Mouse (Mus musculus) kidney, adult 11 months (tissue): ENCODE data around the gene Pym1.

Experiments used
- DNase-seq: peaks from one replicate; pipeline ENCODE4 v3.0.0; 2022

Gene Pym1

DNA sequence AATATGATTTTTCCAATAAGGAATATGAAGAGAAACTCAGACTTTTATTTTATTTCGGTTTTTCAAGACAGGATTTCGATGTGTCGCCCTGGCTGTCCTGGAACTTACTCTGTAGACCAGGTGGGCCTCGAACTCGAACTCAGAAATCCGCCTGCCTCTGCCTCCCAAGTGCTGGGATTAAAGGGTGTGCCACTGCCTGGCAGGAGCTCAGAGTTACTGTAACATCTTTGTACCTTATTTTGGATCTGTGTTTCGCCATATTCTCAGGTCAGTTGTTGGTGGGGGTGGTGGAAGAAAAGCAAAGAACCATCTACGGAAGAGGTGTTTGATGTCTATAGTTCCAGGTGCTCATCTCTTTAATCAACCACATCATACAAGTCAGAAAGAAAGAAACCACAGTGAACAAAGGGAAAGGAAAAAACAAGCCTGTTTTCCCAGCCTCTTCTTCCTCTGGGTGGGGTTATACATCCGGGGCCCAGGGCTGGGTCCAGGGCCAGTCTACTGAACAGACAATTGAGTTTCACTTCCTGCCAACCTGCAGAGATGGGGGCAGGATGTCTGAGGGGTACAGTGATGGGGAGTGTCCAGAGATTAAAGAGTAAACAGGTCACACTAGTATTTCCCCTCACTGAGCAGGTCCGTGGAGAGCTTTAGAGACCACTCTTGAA is 1.6 kb upstream of the Pym1 start:
- no peak for DNase-seq

DNA sequence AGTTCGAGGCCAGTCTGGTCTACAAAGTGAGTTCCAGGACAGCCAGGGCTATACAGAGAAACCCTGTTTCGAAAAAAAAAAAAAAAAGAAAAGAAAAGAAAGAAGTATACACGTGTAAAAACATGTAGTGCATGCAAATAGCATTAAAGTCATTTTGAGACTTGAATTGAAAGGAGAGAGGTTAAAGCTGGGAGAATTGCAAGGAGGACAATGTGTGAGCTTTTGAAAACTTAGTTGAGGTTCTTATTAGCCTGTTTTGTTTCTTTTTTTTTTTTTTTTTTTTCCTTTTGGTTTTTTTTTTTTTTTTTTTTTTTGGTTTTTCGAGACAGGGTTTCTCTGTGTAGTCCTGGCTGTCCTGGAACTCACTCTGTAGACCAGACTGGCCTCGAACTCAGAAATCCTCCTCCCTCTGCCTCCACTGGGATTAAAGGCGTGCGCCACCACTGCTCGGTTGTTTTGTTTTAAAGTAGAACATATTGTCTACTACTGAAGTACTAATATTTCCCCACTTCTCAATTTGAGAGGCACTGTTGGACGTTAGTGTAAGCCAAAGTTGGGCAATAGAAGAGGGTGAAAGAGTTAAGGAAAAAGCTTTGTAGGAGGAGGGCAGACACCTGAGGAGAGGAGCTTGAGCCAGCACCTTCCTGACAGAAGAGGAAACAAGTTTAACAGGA is 580 bp upstream of the Pym1 start:
- no peak for DNase-seq

GRCm38 (mm10) chr10:128748252-128748864 is 669 bp downstream of the Pym1 start:
- peak; percentile 77 for DNase-seq

DNA sequence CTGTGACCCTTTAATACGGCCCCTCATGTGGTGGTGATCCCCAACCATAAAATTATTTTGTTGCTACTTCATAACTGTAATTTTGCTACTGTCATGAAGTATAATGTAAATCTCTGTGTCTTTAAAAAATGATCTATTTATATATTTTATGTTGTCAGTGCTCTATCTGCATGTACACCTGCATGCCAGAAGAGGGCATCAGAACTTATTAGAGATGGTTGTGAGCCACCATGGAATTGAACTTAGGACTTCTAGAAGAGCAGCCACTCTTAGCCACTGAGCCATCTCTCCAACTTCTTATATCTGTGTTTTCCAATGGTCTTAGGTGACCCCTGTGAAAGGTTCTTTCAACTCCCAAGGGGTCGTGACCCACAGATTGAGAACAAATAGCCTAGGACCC is 25.2 kb downstream of the Pym1 start:
- DNase-seq: no peak

DNA sequence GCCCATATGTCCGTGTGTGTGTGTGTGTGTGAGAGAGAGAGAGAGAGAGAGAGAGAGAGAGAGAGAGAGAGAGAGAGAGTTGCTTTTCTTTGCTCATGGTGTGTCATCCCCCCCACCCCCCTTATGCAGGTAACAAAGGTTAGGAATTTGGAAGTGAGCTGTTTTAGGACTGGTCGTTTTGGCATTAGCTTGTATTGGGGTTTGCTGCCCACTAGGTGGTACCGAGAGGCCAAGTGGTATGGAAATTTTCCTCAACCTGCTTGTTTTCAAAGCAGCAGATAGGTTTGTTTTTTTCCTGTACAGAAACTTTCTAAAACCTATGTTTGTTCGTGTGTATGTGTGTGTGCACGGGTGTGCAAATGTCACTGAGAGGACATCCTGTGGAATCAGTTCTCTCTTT is 26.0 kb downstream of the Pym1 start:
- DNase-seq: no peak

DNA sequence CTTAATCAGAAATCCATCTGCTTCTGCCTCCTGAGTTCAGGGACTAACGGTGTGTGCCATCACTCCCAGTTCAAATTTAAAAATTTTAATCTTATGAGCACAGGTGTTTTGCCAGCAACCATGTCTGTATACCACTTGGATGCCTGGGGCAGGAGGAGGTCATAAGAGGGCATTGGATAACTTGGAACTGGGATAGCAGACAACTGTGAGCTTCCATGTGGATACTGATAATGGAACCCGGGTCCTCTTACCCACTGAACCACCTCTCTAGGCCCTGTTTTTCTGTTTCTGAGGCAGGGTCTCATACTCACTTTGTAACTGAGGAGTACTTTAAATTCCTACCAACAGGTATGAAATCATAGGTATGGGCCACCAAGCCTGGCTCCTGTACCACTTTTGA is 30.8 kb downstream of the Pym1 start:
- no peak for DNase-seq

DNA sequence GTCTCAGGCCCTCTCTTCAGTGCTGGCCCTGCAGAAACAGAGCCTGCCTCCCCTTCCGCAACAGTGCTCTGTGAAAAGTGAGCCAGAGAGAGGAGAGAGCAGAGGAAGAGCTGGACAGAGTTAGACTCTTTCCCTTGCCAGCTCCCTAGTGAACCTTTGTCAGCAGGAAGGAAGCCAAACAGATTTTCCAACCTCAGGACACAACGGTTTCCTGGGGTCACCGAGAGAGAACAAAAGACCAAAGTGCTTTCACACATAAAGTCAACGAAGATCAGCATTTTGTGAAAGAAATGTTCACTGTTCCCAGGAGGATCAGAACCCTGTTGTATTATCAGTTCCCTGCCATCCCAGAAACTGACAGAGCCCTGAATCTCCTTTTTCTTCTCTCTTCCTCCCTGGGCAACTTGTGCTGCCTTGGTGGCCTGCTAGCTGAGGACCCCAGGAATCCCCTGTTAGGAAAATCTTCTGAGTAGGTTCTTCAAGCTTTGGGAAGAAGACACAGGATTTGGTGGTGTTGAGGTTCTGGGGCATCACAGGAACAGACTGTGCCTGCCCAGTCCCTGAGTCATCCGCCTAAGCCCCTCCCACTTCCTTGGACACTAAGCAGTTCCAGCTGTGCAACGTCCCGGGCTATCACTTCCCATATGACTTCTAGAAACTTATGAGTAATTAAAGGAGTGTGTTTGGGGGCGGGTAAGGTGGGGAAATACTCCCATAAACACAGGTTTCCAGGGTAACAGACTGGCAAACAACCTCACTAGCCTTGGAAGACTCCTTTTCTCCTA is 31.5 kb downstream of the Pym1 start:
- peak; percentile 68 for DNase-seq

GRCm38 (mm10) chr10:128780200-128780599 is 32.5 kb downstream of the Pym1 start:
- no peak for DNase-seq

DNA sequence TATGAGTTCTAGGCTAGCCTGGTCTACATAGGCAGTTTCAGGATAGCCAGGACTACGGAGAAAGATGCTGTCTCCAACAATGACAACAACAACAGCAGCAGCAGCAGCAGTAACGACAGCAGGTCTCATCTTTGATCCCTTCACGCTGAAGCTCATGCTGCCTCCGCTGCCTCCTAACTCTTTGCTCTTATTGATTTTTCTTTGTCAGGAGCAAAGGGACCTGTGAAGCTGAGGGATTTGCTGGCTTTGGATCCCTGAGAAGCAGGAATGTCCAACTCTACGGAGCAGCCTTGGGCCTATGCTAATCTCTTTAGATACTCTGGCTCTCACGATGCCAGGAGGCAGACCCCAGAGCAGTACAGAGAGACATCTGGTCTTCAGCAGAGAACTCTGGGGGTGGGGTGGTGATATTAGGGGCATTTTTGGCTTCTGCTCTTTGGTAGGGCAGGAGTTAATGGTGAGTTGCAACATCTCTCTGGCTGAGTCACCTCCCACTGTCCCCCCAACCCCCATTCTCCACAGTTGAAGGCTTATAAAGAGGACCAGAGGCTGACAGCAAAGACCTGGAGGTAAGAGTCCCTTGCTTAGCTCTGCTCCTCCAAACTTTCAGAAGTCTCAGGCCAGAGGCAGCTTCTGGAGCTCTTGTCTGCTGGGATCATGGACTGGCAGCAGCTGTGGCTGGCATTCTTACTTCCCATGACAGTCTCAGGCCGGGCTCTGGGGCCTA is 42.9 kb downstream of the Pym1 start, which contains the start of gene Mmp19:
Gene Mmp19, plus strand, starts transcription at position 513 of the 727 bp plus-strand sequence.
- no peak for DNase-seq

GRCm38 (mm10) chr10:128792041-128792440 is 44.4 kb downstream of the Pym1 start:
- DNase-seq: no peak

DNA sequence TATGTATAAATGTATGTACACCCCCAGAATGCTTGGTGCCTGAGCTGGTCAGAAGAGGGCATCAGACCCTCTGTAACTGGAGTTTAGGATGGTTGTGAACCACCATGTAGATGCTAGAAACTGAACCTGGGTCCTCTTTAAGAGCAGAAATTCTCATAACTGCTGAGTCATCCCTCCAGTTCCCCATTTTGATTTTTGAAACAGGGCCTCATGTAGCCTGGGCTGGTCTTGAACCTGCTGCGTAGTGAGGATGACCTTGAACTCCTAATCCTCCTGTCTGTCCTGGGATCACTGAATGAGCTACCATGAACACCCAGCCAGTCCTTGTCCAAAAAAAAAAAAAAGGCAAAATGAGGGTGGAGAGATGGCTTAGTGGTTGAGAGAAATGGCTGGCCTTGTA is 45.6 kb downstream of the Pym1 start:
- no peak for DNase-seq

- no peak for DNase-seq
These were observed 46.7 kb downstream of the Pym1 start for GRCm38 (mm10) chr10:128794391-128794790.

GRCm38 (mm10) chr10:128795581-128795980 is 47.9 kb downstream of the Pym1 start:
- DNase-seq: no peak

- no peak for DNase-seq
These were observed 51.0 kb downstream of the Pym1 start for GRCm38 (mm10) chr10:128798676-128799075.

- no peak for DNase-seq
These were observed 54.3 kb downstream of the Pym1 start for GRCm38 (mm10) chr10:128801981-128802495.

GRCm38 (mm10) chr10:128802956-128803355 is 55.3 kb downstream of the Pym1 start:
- no peak for DNase-seq

DNA sequence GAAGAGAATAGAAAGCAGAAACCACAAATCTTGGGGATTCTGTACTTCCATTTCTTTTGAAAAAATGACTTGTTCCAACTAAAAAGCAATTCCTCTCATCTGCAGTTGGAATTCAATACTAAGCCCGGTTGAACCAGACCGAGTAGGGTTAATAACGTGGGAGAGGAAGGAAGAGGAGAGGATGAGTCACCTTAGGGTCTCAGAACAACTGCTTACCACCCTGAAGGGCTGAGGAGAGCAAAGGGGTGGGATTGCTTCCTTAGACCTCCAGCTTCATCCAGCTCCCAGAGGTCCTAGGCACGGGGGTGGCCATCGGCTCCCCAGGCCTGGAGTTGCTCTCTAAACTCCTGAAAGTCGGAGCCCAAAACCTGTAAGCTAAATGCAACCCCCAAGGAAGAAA is 55.7 kb downstream of the Pym1 start:
- no peak for DNase-seq

GRCm38 (mm10) chr10:128803771-128804270 is 56.1 kb downstream of the Pym1 start, which contains the start of gene Dnajc14:
Gene Dnajc14 (plus strand): TSS chr10:128804062.
- DNase-seq: peak; percentile 45

DNA sequence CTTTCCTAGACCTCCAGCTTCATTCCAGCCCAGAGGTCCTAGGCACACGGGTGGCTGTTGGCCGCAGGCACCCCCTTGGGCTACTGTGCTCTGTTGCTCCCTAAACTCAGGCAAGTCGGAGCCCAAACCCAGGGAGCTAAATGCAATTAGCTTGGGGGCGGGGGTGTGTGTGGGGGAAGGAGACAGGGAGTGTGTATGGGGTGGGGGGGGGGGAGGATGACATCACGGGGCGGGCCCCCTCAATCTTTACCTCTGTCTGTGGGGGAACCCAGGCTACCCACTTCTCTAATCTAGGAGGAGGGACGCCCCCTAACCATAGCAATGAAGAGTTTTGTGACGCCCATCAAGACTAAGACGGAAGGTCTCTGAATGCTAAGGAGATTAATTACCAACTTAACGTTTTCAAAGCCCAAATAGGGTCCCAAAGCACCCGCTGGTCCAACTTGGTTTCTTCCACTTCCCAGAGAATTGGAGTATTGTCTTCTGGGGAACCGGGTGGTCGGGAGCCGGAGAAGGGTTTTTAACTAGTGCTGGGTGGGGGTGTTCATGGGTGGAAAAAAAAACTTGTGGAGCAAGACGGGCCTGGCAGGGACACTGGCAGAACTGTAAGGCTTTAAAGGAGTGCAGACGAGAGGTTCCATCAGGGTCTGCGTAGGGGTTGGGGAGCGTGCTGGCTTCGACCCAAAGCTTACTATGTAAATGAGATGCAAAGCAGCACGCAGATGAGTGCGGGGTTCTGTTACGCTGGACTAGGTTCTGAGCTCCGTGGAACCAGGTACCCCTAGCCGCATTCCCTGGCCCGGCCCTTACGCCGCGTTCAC is 56.8 kb downstream of the Pym1 start, which contains the start of gene Tmem198b:
Gene Tmem198b, minus strand, starts transcription at position 100 of the 821 bp plus-strand sequence.
- DNase-seq: peak; percentile 63

GRCm38 (mm10) chr10:128805092-128806000 is 57.7 kb downstream of the Pym1 start:
- peak; percentile 95 for DNase-seq
